Mouse (Mus musculus) kidney, adult 2 months (tissue): ENCODE data around the gene Axin2. TPM values are rescaled to one million over a fixed set of nuclear protein-coding genes. Genes with fewer than 3 reads are reported as not detected.

Source experiments
- DNase-seq: peaks from one replicate; pipeline ENCODE4 v3.0.0; 2021
- H3K27ac ChIP-seq: fragments of 200-500 bp; 2 replicates; pipeline ENCODE4 v1.5.1; 2012; ENCODE audit warnings: low read depth, low read length, control low read depth, inconsistent platforms; ENCODE audit not compliant: insufficient read depth
- H3K27me3 ChIP-seq: fragments of 200-500 bp; replicated peaks from 2 replicates; pipeline ENCODE4 v1.6.1; 2012; ENCODE audit warnings: mild to moderate bottlenecking, moderate library complexity, low read length, inconsistent platforms; ENCODE audit not compliant: control insufficient read depth, insufficient read depth
- H3K36me3 ChIP-seq: fragments of 200-500 bp; 2 replicates; pipeline ENCODE4 v1.6.1; 2012; ENCODE audit warnings: mild to moderate bottlenecking, moderate library complexity, low read length, inconsistent platforms; ENCODE audit not compliant: control insufficient read depth, insufficient read depth
- H3K4me1 ChIP-seq: fragments of 200-500 bp; 2 replicates; pipeline ENCODE4 v1.6.1; 2011; ENCODE audit warnings: low read length; ENCODE audit not compliant: control insufficient read depth, insufficient read depth
- H3K4me3 ChIP-seq: fragments of 200-500 bp; 2 replicates; pipeline ENCODE4 v1.5.1; 2011; ENCODE audit warnings: mild to moderate bottlenecking, low read depth, low read length, control low read depth; ENCODE audit not compliant: insufficient read depth
- CTCF ChIP-seq: fragments of 200-500 bp; conservative IDR thresholded peaks from 2 replicates; pipeline ENCODE4 v1.5.1; 2011; ENCODE audit warnings: low read depth, mild to moderate bottlenecking, control low read depth, low read length, moderate library complexity, mixed read lengths; ENCODE audit not compliant: insufficient read depth, insufficient read length
- POLR2A ChIP-seq: fragments of 200-500 bp; IDR thresholded peaks from one replicate; pipeline ENCODE4 v1.6.1; 2011; ENCODE audit warnings: low read depth, low read length, control low read depth
- WGBS: fragments of 180-500 bp; shearing (Covaris S2); methylation state at CpG from one replicate; pipeline ENCODE4 v1.1.7; 2018; 5-methylcytosine and 5-hydroxymethylcytosine counted together
- polyA plus RNA-seq: library from polyadenylated mRNA; depleted of rRNA; stranded (reverse); fragments of >200 nt; gene quantifications from 2 replicates; pipeline ENCODE4 v1.2.3, GENCODE M21; 2012

Gene Axin2
- polyA plus RNA-seq, 1 experiment: 3.1 TPM

DNA sequence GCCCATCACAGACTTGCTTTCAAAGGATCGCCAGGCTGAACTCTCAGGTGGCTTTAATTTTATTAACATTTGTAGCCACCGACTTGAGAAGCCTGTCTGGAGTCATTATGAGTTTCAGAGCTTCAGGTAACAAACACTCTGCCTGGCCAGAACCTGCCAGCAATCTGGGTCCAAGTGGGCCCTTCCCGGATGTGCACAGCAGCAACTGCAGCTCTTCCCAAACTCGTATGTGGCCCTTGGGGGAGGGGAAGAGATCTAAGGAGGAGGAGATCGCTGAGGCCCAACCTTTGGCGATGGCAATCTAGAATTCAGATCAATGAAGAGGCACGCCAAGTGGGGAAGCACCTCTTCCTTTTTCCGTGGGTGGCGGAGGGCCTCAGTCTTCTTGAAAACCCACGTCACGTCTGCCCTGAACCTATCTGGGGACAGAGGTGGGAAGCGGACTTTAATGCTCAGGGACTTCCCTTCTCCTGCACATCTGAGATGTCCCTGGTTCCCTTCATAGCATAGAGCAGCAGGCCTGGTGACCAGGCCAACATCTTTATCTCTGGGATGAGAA is 26.8 kb upstream of the Axin2 start:
- TF ChIP-seq CTCF (no peak), POLR2A (no peak)
- Histone ChIP-seq H3K4me1 (no peaks in the 10 kb centered on the region), H3K27me3 (0 out of 2 replicates have a peak, but pooled peaks cover 1% of the 10 kb centered on the region), H3K36me3 (no peaks in the 10 kb centered on the region), H3K4me3 (no peak overlapping the region), H3K27ac (no peak overlapping the region)
- 76% methylated on average over 12 of the region's 12 CpGs for WGBS
- no peak for DNase-seq

DNA sequence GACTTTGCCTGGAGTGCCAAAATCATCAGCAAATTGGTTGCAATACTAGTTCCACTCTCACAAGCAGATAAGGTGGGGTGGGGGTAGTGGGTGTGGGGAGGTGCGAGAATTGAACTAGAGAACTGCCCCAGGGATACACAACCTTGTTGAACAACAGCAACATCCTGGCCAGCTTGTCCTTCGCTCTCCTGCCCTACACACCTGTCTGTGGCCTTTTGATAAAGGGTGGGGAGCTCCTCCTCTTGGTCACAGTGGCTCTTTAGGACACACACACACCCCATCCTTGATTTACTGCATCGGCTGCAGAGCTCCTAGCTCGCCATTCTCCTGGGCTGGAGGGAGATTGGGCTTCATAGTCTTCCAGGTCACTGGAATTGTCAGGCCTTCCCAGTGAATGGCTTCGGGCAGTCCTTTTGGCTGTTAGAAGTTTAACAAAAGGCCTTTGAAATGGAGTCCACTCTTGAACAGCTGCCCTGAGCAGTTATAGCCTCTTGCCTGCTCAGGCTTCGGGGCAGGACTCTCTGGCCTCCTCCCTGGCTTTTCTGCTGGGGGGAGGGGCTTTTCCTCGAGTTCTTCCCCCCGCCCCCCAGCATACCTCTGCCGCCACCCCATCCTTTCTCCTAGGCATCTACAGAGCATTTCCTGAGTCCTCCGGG is 26.2 kb upstream of the Axin2 start:
- H3K36me3 ChIP-seq: no peaks in the 10 kb centered on the region
- WGBS: 72% methylated on average over 10 of the region's 10 CpGs

DNA sequence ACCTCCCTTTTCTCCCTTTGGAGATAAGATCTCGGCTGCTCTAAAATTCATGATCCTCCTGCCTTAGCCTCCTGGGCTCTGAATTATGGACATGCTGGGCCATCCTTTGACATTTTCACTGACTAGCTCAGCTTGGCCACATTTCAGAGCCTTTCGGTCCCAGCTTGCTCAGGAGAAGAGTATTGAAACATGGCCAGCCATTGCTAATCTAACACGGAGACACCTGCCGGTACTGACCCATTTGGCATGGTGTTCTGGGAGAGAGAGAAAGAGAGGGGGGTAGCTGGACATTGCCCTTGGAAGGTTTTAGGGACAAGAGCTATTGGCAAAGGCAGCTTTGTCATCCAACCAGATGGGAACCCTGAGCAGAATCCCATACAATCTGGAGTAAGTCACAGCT is 23.1 kb upstream of the Axin2 start:
- WGBS: 78% methylated on average over 4 of the region's 4 CpGs
- no peaks in the 10 kb centered on the region for H3K27me3 ChIP-seq
- TF ChIP-seq CTCF (no peak), POLR2A (no peak)

More for the DNA sequence above, 26.2 kb upstream of the Axin2 start:
- Histone ChIP-seq H3K4me1 (no peaks in the 10 kb centered on the region), H3K4me3 (no peak overlapping the region), H3K27me3 (0 out of 2 replicates have a peak, but pooled peaks cover 1% of the 10 kb centered on the region), H3K27ac (no peak overlapping the region)
- DNase-seq: no peak
- TF ChIP-seq CTCF (no peak), POLR2A (no peak)

DNA sequence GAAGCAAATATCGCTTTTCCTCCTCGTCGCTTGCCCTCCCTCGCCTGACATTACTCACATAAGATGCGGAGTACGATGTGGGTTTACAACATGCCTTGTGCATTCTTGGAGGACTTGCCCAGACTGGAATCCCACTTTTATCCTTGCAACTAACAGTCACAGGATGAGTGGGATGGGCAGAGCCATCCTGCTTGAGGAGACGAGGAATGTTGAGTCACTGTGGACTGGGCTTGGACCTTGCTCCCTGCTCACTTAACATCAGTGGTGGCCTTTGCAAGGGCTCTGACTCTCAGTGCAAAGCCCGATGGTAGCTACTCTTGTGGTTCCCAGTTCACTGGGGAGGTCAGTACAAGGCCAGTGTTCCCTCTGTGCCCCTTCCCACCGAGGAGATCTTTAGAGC is 22.1 kb upstream of the Axin2 start:
- WGBS: 68% methylated on average over 9 of the region's 9 CpGs
- H3K27me3 ChIP-seq: no peaks in the 10 kb centered on the region
- H3K36me3 ChIP-seq: no peaks in the 10 kb centered on the region
- no peak overlapping the region for H3K27ac ChIP-seq
- H3K4me1 ChIP-seq: no peaks in the 10 kb centered on the region
- TF ChIP-seq CTCF (no peak), POLR2A (no peak)
- no peak overlapping the region for H3K4me3 ChIP-seq
- no peak for DNase-seq

More for the DNA sequence above, 23.1 kb upstream of the Axin2 start:
- H3K4me3 ChIP-seq: no peak overlapping the region
- DNase-seq: no peak
- H3K4me1 ChIP-seq: no peaks in the 10 kb centered on the region
- no peak overlapping the region for H3K27ac ChIP-seq
- no peaks in the 10 kb centered on the region for H3K36me3 ChIP-seq

DNA sequence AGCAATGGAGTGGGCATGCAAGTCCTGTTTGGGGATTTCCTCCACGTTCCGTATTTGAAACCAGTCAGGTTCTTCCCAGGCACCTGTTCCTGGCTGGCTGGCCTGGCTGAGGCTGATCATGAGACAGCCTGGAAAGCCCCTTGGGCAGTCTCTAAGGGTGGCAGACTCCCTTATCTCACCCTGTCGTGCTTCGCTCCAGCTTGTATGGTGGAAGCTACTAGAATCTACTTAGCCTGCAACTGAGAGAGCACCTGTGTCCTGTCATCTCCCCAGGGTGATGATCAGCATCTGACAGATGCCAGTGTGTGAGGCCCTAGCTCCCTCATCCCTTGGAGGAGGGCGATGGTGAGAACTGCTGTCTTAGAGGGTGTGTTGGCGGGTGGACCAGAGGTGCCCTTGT is 21.7 kb upstream of the Axin2 start:
- WGBS: 89% methylated on average over 6 of the region's 6 CpGs
- Histone ChIP-seq H3K27ac (no peak overlapping the region), H3K36me3 (no peaks in the 10 kb centered on the region), H3K4me3 (no peak overlapping the region), H3K4me1 (no peaks in the 10 kb centered on the region), H3K27me3 (no peaks in the 10 kb centered on the region)
- TF ChIP-seq POLR2A: no peak
- TF ChIP-seq CTCF: no peak
- no peak for DNase-seq

DNA sequence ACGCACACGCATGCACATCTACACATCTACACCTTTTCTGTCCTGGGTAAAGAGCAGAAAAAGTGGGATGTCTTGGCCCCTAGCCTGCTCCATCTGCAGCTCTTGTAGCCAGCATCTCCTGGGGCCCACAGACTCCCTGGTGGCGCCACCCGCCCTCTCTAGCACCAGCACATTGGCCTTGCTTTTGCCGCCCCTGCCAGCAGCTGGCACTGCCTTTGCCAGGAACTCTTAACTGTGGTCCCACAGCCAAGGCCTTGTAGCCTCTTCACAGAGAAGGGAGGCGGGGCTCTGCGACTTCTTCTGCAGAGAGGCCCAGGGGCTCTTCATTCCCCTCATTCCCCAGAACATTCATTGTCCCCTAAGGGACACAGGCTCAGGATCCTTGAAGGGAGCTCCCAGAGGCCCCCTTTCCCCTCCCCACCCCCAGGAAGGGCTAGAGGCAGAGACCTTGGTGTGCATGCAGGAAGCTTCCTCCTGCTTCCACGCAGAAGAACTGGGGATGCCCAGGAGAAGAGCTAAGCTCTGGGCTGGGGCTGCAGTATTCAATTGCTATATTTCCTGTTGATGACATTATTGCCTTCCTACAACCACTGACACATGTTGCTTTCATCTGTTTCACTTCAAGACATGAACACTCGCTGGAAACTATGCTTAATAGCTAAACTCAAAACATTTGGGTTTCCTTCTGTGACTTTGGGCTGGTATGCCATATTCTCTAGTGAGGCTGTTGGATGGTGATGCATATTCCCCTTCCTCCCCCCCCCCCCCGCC is 19.2 kb upstream of the Axin2 start:
- H3K27me3 ChIP-seq: no peaks in the 10 kb centered on the region
- no peak for TF ChIP-seq POLR2A
- TF ChIP-seq CTCF: no peak
- 83% methylated on average over 10 of the region's 10 CpGs for WGBS
- H3K36me3 ChIP-seq: no peaks in the 10 kb centered on the region
- DNase-seq: no peak
- no peak overlapping the region for H3K4me3 ChIP-seq
- no peak overlapping the region for H3K27ac ChIP-seq
- no peaks in the 10 kb centered on the region for H3K4me1 ChIP-seq

DNA sequence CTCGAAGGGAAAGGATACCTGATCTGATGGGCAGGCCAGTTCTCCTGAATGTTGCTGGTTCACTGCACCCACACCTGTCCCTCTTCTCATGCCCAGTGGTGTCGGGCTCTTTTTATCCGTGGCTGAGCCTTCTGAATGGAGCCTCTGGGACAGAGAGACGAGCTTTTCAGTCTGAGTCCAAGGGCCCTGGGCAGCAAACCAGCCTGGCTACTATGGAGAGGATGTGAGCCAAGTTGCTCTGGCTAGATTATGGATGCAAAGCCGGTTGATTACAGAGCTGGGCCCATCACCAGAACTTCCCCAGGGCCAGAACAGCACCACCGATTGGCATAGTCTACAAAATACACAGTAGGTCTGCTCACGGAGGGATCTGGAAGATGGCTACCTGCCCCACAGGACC is 18.5 kb upstream of the Axin2 start:
- DNase-seq: no peak
- Histone ChIP-seq H3K4me1 (no peaks in the 10 kb centered on the region), H3K27me3 (no peaks in the 10 kb centered on the region), H3K27ac (no peak overlapping the region), H3K4me3 (no peak overlapping the region), H3K36me3 (no peaks in the 10 kb centered on the region)
- TF ChIP-seq CTCF (no peak), POLR2A (no peak)
- WGBS: 72% methylated on average over 7 of the region's 7 CpGs
